Comparison of ENCODE assay signal across 9 mouse cellular contexts in genomic region chr2:70558112-70558842, GRCm38 (mm10). TPM values are rescaled to one million over a fixed set of nuclear protein-coding genes. Genes with fewer than 3 reads are reported as not detected.
DNase-seq lines count a peak whose midpoint lies in the region; ATAC-seq lines count a peak whose summit lies in the region.
"Had no signal": no experiment of that assay in that cellular context is flagged by ENCODE, and none has a peak within 500 bp of the region (broad histone marks: within the 10 kb centered on the region; RNA-seq: fewer than 3 reads in every experiment).

No protein-coding gene starts in this region.

- no peak for ATAC-seq in intestine, embryonic 14.5 days (replicated peaks; ENCODE audit: low FRiP score, low TSS enrichment, low read depth)
- ATAC-seq in intestine, embryonic 15.5 days: no peak

- WGBS in intestine, embryonic 14.5 days: 4% methylated on average over 16 of the region's 18 CpGs
- WGBS in intestine, embryonic 15.5 days: 7% methylated on average over 17 of the region's 18 CpGs
- WGBS in limb, embryonic 10.5 days: 8% methylated on average over 18 of the region's 18 CpGs

- H3K4me3 ChIP-seq in intestine, embryonic 14.5 days (ENCODE audit: low read depth, low read length): no peak overlapping the region
- no peak overlapping the region for H3K4me3 ChIP-seq in intestine, embryonic 15.5 days (replicated peaks)
- no peak overlapping the region for H3K4me3 ChIP-seq in limb, embryonic 10.5 days
- H3K4me3 ChIP-seq: myocyte had no signal

- H3K4me1 ChIP-seq in intestine, embryonic 14.5 days (replicated peaks; ENCODE audit: control insufficient read depth, insufficient read depth, low read length): 0 out of 2 replicates have a peak, but pooled peaks cover 3% of the 10 kb centered on the region
- peaks cover 13% of the 10 kb centered on the region for H3K4me1 ChIP-seq in intestine, embryonic 15.5 days (replicated peaks)
- H3K4me1 ChIP-seq in limb, embryonic 10.5 days: peaks cover 24% of the 10 kb centered on the region

- H3K27ac ChIP-seq in intestine, embryonic 14.5 days (ENCODE audit: low read depth): no peak overlapping the region
- H3K27ac ChIP-seq in intestine, embryonic 15.5 days: no peak overlapping the region
- no peak overlapping the region for H3K27ac ChIP-seq in limb, embryonic 10.5 days

- no peaks in the 10 kb centered on the region for H3K36me3 ChIP-seq in intestine, embryonic 14.5 days (ENCODE audit: control insufficient read depth, insufficient read depth, low read length)
- no peaks in the 10 kb centered on the region for H3K36me3 ChIP-seq in intestine, embryonic 15.5 days
- H3K36me3 ChIP-seq in limb, embryonic 10.5 days: no peaks in the 10 kb centered on the region

- H3K9me3 ChIP-seq in intestine, embryonic 14.5 days (ENCODE audit: control insufficient read depth, low read length): no peaks in the 10 kb centered on the region
- H3K9me3 ChIP-seq in intestine, embryonic 15.5 days: no peaks in the 10 kb centered on the region
- no peaks in the 10 kb centered on the region for H3K9me3 ChIP-seq in limb, embryonic 10.5 days (replicated peaks)

- H3K9ac ChIP-seq in intestine, embryonic 14.5 days (ENCODE audit: low read length): no peak overlapping the region
- no peak overlapping the region for H3K9ac ChIP-seq in intestine, embryonic 15.5 days

- no peak overlapping the region for H3K4me2 ChIP-seq in intestine, embryonic 14.5 days (ENCODE audit: low read length)
- H3K4me2 ChIP-seq in intestine, embryonic 15.5 days (replicated peaks): no peak overlapping the region

- H3K27me3 ChIP-seq in intestine, embryonic 14.5 days (replicated peaks; ENCODE audit: control insufficient read depth, insufficient read depth, low read length): peaks cover 57% of the 10 kb centered on the region
- peaks cover 45% of the 10 kb centered on the region for H3K27me3 ChIP-seq in intestine, embryonic 15.5 days (replicated peaks)
- peaks cover 51% of the 10 kb centered on the region for H3K27me3 ChIP-seq in limb, embryonic 10.5 days (ENCODE audit: low read depth, poor library complexity, severe bottlenecking)

- DNase-seq in intestine, embryonic 14.5 days (ENCODE audit: low spot score): peak; percentile 92
- DNase-seq in cerebellum, adult 11-12 months: peak; percentile 39
- peak; percentile 92 for DNase-seq in forelimb bud, embryonic 11.5 days (ENCODE audit: low read depth, low spot score)
- peak; percentile 92 for DNase-seq in induced T-regulatory cell, adult 2 months (ENCODE audit: low read depth)
- peak; percentile 89 for DNase-seq in limb, embryonic 10.5 days (ENCODE audit: low spot score)
- DNase-seq in naive thymus-derived CD4-positive, alpha-beta T cell, adult 2 months (ENCODE audit: low read depth): peak; percentile 74
- DNase-seq in spleen, postnatal 14 days (ENCODE audit: low spot score in 2 of 2): peak; percentile 40 to 74

RNA-seq across cellular contexts. Expression of gene Gad1, which starts 5.4 kb away (rescaled TPM):
- 0.16 TPM in 1 of 2 replicates, not detected in the other for polyA plus RNA-seq in intestine, embryonic 14.5 days (2014; fragmentation: Nextera tagmentation; extraction: Ambion mirVana)
- polyA plus RNA-seq in intestine, embryonic 15.5 days (2015; fragmentation: Nextera tagmentation; extraction: Ambion mirVana): 0.16 and 0.49 TPM in 2 replicates
- 0.30 and 0.40 TPM in 2 replicates for polyA plus RNA-seq in limb, embryonic 10.5 days (2016; fragmentation: Nextera tagmentation; extraction: Ambion mirVana)
- polyA plus RNA-seq: myocyte had no signal

RNA-seq across cellular contexts. Expression of gene Erich2, which starts 49.7 kb away (rescaled TPM):
- polyA plus RNA-seq in intestine, embryonic 14.5 days (2014; fragmentation: Nextera tagmentation; extraction: Ambion mirVana): 0.88 and 1.9 TPM in 2 replicates
- 0.88 and 1.5 TPM in 2 replicates for polyA plus RNA-seq in intestine, embryonic 15.5 days (2015; fragmentation: Nextera tagmentation; extraction: Ambion mirVana)
- 0.19 and 0.59 TPM in 2 replicates for polyA plus RNA-seq in limb, embryonic 10.5 days (2016; fragmentation: Nextera tagmentation; extraction: Ambion mirVana)

Comparison
In these comparisons a context has a peak if more than half of its experiments do, and no peak if none do; other contexts are left out.
1. DNase-seq: peak in every context shown above with its lines; median percentile 92 in intestine, embryonic 14.5 days; 92 in forelimb bud, embryonic 11.5 days; 92 in induced T-regulatory cell, adult 2 months; 89 in limb, embryonic 10.5 days; 74 in naive thymus-derived CD4-positive, alpha-beta T cell, adult 2 months; 57 in spleen, postnatal 14 days; 39 in cerebellum, adult 11-12 months.